Mouse (Mus musculus) C2C12 (cell line): ENCODE results near the gene Bcl2l1.

Experiments
- CTCF ChIP-seq: IDR thresholded peaks from one replicate; pipeline ENCODE4 v1.5.1; 2011; ENCODE audit not compliant: control insufficient read depth, insufficient read depth, insufficient read length
- MAX ChIP-seq: IDR thresholded peaks from one replicate; pipeline ENCODE4 v1.6.1; 2011; ENCODE audit warnings: mild to moderate bottlenecking, control low read depth
- MYOD1 ChIP-seq: IDR thresholded peaks from one replicate; pipeline ENCODE4 v1.6.1; 2011; ENCODE audit warnings: low read depth; ENCODE audit not compliant: control insufficient read depth, insufficient read length
- USF1 ChIP-seq: IDR thresholded peaks from one replicate; pipeline ENCODE4 v1.6.1; 2011; ENCODE audit warnings: low read depth, mild to moderate bottlenecking, control low read depth, moderate library complexity

- TF ChIP-seq CTCF: no peak
- peak; percentile 3 for TF ChIP-seq MYOD1
- no peak for TF ChIP-seq MAX
- TF ChIP-seq USF1: no peak
Measured at GRCm38 (mm10) chr2:152788892-152789421, 42.6 kb downstream of the Bcl2l1 start.
